Mouse (Mus musculus): ENCODE measurements around the gene B230307C23Rik.

- TF ChIP-seq CTCF (IDR thresholded peaks at IDR 0.05; ENCODE audit: borderline replicate concordance, insufficient read depth, low read length) (no peak), POLR2A (IDR thresholded peaks at IDR 0.05; ENCODE audit: low read depth, low read length) (no peak)
Measured at GRCm38 (mm10) chr16:97952371-97952770, 44.7 kb upstream of the B230307C23Rik start.

Measured in embryonic fibroblast, embryonic 13.5 days (primary cell).